Mouse (Mus musculus) erythroblast, embryonic 14.5 days (primary cell): Measurements from ENCODE around the gene Slc43a2. TPM values are rescaled to one million over a fixed set of nuclear protein-coding genes. Genes with fewer than 3 reads are reported as not detected.
"Not testable (repeated sequence)": the region's sequence is repeated elsewhere in the genome, so short reads cannot be mapped to it uniquely, and the experiment has no call there.

Experiments used
- H3K27me3 ChIP-seq: 2 replicates; pipeline ENCODE4 v1.6.1; 2012; ENCODE audit warnings: inconsistent platforms; ENCODE audit not compliant: control insufficient read depth
- H3K36me3 ChIP-seq: 2 replicates; pipeline ENCODE4 v1.6.1; 2012; ENCODE audit warnings: mild to moderate bottlenecking, inconsistent platforms; ENCODE audit not compliant: control insufficient read depth
- H3K4me1 ChIP-seq: 2 replicates; pipeline ENCODE4 v1.6.1; 2012; ENCODE audit warnings: inconsistent platforms; ENCODE audit not compliant: control insufficient read depth
- H3K4me3 ChIP-seq: replicated peaks from 2 replicates; pipeline ENCODE3; 2012; ENCODE audit warnings: moderate library complexity, mild to moderate bottlenecking, inconsistent platforms
- H3K9me3 ChIP-seq: 2 replicates; pipeline ENCODE4 v1.6.1; 2012; ENCODE audit warnings: low read length, inconsistent platforms, mixed read lengths; ENCODE audit not compliant: control insufficient read depth
- GATA1 ChIP-seq: IDR thresholded peaks from 2 replicates; pipeline ENCODE4 v1.6.1; 2012; ENCODE audit warnings: low read length, inconsistent platforms, mixed read lengths
- TAL1 ChIP-seq: IDR thresholded peaks from 3 replicates; pipeline ENCODE4 v1.6.1; 2012; ENCODE audit warnings: low read length, inconsistent platforms, mixed read lengths
- polyA plus RNA-seq: library from polyadenylated mRNA; stranded (reverse); fragments of >175 nt; gene quantifications from 2 replicates; pipeline ENCODE4 v1.2.3, GENCODE M21; 2012

Gene Slc43a2
- polyA plus RNA-seq, 1 experiment = 0.29 TPM

DNA sequence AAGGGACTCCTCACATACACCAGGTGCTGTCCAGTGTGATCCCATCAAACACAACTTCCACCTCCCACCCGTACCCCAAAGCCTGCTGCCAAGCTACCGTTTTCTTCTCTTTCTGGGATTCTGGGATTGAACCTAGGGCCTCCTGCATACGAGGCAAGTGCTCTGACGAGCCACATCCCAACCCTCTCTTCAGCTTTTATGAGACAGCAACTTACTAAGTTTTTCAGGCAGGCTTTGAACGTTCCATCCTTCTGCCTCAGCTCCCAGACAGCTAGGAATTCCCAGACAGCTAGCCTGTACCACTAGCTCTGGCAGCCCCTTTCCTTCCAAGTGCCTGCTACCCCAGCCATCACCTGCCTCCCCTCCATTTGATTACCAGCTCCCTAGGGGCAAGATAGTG lies 55.5 kb downstream of the Slc43a2 start:
- H3K27me3 ChIP-seq = no peaks in the 10 kb centered on the region
- peaks cover 30% of the 10 kb centered on the region for H3K4me1 ChIP-seq
- H3K9me3 ChIP-seq = no peaks in the 10 kb centered on the region
- TF ChIP-seq TAL1 (no peak), GATA1 (no peak)
- no peak overlapping the region for H3K4me3 ChIP-seq
- peaks cover 12% of the 10 kb centered on the region for H3K36me3 ChIP-seq

DNA sequence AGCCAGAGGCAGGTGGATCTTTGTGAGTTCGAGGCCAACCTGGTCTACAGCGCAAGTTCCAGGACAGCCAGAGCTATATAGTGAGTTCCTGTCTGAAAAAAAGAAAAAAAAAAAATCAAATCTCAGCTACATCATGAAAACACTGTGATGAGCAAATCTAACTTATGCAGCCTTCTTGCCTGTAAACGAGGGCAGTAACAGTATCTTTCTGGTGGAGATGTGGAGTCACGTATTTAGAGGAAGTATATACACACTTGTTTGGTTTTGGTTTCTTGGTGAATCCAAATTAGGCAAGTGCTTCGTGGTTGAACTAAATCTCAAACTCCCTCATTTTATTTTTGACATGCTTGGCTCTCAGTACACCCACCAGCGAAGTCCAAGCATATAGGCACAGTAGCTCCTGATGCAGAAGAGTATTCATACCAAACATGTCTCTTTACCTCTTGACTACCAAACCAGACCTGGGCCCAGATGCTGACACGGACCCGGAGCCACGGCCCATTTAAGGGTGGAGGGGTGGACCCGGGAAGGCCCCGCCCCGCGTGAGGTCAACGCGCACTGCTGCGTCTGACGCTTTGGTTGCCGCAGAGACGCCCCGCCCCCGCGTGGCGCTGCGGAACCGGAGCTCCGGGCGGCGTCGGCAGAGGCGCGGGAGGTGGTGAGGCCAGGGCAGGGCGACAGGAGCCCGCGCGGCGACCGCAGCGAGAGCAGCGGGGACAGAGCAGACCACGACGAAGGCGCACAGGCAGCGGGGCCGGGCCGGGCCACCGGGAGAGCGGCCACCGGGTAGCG lies 56.2 kb downstream of the Slc43a2 start, which contains the start of gene Pitpna:
Gene Pitpna, plus strand, starts transcription at position 605 of the 792 bp plus-strand sequence.
- Histone ChIP-seq H3K36me3 (peaks cover 20% of the 10 kb centered on the region), H3K9me3 (no peaks in the 10 kb centered on the region), H3K27me3 (no peaks in the 10 kb centered on the region), H3K4me1 (peaks cover 30% of the 10 kb centered on the region), H3K4me3 (peak within 1 kb of the TSS; percentile 96)
- TF ChIP-seq TAL1 (no peak), GATA1 (no peak)

DNA sequence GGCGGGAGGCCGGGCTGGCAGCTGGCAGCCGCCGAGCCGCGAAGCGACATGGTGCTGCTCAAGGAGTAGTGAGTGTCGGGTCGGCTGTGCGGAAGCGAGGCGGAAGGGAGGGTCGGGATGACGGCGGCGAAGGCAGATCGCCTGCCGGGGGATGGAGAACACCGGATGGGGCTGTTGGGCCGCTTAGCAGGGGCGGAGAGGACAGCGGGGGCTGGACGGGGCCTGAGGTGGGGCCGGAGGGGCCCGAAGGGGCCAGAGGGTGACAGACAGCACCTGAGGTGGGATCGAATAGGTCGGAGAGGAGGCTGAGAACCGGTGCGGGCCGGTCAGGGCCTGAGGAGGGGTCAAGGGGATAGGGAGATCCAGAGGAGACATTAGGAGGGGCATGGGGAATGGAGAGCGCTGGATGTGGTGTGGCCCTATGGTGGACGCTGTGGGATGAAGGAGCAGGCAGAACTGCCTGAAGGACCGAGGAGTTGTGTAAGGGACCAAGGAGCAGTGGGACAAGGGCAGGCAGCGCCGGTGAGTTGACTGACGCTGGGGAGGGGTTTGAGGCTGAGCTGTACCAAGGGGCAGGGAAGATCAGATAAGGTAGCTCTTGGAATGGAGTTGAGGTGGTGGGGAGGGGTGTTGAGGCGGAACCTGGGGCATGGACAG lies 56.9 kb downstream of the Slc43a2 start:
- no peak for TF ChIP-seq GATA1
- TF ChIP-seq TAL1 = no peak
- H3K4me1 ChIP-seq = peaks cover 30% of the 10 kb centered on the region
- no peaks in the 10 kb centered on the region for H3K27me3 ChIP-seq
- peak overlapping the region; percentile 96 for H3K4me3 ChIP-seq
- no peaks in the 10 kb centered on the region for H3K9me3 ChIP-seq
- H3K36me3 ChIP-seq = peaks cover 27% of the 10 kb centered on the region

DNA sequence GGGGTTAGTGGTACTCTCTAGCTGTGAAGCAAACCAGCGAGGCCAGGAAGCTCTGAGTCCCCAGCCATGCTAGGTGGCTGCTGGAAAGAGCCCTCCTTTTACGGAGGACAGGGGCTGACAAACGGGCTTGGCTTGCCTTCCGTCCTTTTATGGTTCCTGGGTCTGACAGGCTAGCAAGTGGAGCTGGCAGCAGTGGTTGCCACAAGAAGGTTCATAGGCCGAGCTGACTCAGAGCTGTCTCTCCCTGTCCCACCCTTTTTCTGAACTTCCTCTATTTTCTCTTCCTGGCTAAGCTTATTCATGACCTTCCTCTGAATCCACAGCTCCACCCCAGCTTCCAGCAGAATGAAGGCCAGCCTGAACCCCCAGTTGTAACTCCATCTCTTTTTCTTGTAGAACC lies 61.1 kb downstream of the Slc43a2 start:
- peaks cover 36% of the 10 kb centered on the region for H3K4me1 ChIP-seq
- H3K27me3 ChIP-seq = no peaks in the 10 kb centered on the region
- TF ChIP-seq TAL1 (no peak), GATA1 (no peak)
- H3K4me3 ChIP-seq = no peak overlapping the region
- H3K36me3 ChIP-seq = peaks cover 65% of the 10 kb centered on the region
- no peaks in the 10 kb centered on the region for H3K9me3 ChIP-seq

DNA sequence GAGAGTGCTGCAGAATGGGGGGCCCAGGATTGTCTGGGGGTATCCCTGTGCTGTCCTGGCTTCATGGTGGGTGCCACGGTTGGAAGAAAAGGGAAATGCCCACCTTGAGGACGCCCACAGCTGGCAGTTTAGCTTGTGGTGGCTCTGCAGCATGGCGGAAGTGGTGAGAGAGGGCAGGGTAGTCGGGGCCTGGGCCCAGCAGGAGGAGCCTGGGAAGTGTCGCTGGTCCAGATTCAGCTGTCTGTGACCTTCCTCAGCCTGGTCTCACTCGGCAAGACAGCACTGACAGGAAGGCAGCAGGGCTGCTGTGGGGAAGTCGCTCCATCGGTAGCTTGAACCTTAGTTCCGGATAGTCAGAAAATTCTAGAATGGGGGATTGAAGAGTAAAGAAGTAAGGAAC lies 62.9 kb downstream of the Slc43a2 start:
- H3K9me3 ChIP-seq = no peaks in the 10 kb centered on the region
- H3K36me3 ChIP-seq = peaks cover 81% of the 10 kb centered on the region
- H3K27me3 ChIP-seq = no peaks in the 10 kb centered on the region
- TF ChIP-seq GATA1 (no peak), TAL1 (no peak)
- H3K4me1 ChIP-seq = peaks cover 18% of the 10 kb centered on the region
- no peak overlapping the region for H3K4me3 ChIP-seq

DNA sequence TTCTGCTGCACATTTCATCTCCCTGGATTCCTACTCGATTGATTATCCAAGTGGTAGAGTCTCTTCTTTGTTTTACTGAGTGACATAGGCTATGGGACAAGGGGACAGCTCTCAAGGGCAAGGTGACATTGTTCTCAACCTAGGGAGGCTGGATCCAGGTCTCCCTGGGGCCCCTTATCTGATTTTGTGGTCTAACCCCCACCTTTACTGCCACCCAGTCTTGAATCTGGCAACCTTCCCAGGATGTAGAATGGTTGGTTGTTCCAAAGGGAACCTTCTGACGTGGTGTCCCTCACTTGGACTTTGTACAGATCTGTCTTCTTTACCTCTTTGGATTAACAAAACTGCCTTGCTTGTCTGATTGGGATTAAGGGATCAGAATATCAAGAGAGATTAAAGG lies 63.9 kb downstream of the Slc43a2 start:
- Histone ChIP-seq H3K27me3 (no peaks in the 10 kb centered on the region), H3K4me1 (peaks cover 11% of the 10 kb centered on the region), H3K36me3 (peaks cover 83% of the 10 kb centered on the region), H3K4me3 (no peak overlapping the region), H3K9me3 (no peaks in the 10 kb centered on the region)
- TF ChIP-seq TAL1 (no peak), GATA1 (no peak)

DNA sequence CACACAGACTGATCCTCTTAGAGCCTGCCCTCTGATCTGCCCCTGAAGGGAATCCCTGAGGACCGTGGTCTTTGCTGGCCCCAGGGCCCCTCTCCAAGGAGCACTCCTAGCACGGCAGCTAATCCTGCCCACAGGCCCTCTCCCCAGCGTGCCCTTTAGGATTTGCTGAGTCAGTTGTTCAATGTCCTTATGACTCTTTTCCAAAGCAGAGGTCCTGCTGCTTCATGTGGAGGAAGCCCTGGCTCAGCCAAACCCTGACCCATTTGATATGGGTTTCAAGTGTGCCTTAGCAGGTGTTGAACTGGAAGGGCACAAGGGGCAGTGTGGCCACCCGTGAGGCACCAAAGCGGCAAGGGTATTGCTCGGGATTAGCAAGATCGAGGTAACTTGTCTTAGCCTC lies 64.3 kb downstream of the Slc43a2 start:
- H3K27me3 ChIP-seq = no peaks in the 10 kb centered on the region
- H3K4me1 ChIP-seq = peaks cover 11% of the 10 kb centered on the region
- peaks cover 87% of the 10 kb centered on the region for H3K36me3 ChIP-seq
- TF ChIP-seq TAL1 (no peak), GATA1 (no peak)
- H3K9me3 ChIP-seq = no peaks in the 10 kb centered on the region
- no peak overlapping the region for H3K4me3 ChIP-seq

DNA sequence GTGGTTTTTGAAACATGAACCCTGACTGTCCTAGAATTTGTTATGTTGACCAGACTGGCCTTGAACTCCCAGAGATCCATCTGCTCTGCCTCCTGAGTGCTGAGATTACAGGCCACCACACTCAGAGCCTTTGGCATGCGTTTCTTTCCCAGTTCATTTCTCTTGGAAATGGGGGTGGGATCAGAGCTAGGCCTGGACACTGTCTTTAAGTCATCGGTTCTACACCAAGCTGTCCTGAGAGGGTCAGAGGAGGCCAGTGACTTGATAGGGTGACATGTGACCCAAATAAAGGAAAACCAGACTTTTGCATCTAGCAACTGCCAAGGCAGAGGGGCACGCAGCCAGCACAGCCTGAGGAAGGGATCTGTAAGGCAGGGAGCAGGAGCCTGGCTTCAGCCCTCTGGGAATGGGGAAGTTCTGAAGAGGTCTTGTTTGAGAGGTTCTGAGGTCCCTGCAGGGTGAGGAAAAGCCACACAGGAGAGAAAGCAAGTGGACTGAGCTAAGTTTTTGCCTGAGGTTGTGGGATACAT lies 65.3 kb downstream of the Slc43a2 start:
- no peaks in the 10 kb centered on the region for H3K27me3 ChIP-seq
- H3K9me3 ChIP-seq = no peaks in the 10 kb centered on the region
- no peak overlapping the region for H3K4me3 ChIP-seq
- TF ChIP-seq GATA1 (no peak), TAL1 (no peak)
- peaks cover 11% of the 10 kb centered on the region for H3K4me1 ChIP-seq
- H3K36me3 ChIP-seq = peaks cover 90% of the 10 kb centered on the region

DNA sequence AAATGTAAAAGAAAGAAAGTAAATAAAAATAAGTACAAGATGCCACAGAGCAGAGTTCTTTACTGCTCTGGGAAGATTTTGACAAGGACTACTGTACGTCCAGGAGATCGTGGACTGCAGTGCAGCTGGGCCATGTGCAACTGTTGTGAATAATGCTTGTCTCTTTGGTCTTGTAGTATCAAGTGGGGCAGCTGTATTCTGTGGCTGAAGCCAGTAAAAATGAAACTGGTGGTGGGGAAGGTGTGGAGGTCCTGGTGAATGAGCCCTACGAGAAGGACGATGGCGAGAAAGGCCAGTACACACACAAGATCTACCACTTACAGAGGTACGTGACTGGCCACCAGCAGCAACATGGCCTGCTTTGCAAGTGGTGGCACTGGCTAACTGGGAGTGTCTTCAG lies 66.5 kb downstream of the Slc43a2 start:
- no peak overlapping the region for H3K4me3 ChIP-seq
- no peak for TF ChIP-seq TAL1
- no peak for TF ChIP-seq GATA1

DNA sequence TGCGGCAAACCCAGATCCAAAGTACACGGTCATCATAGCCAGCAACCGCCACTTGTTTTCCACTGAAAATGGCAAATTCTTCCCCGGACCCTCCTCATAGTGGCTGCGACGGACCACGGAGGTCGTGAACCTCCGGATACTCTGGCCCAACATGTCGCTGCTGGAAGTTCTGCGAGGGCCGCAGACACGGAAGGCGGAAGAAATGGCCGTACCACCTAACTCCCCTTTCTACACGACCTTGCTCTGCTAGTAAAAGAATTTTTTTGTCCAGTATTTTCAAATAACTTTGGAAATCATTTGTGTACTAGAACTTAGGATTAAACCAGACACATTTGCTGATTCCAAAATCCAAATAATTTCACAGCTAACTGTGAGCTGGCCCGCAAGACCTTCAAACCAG lies 68.3 kb downstream of the Slc43a2 start:
- not testable (repeated sequence) for H3K9me3 ChIP-seq, H3K4me1 ChIP-seq, H3K27me3 ChIP-seq, H3K4me3 ChIP-seq
- H3K36me3 ChIP-seq = peaks cover 86% of the 10 kb centered on the region

More for the DNA sequence above, 66.5 kb downstream of the Slc43a2 start:
- H3K27me3 ChIP-seq = no peaks in the 10 kb centered on the region
- H3K4me1 ChIP-seq = peaks cover 11% of the 10 kb centered on the region
- H3K9me3 ChIP-seq = no peaks in the 10 kb centered on the region
- peaks cover 90% of the 10 kb centered on the region for H3K36me3 ChIP-seq
